Mouse (Mus musculus): ENCODE data around the gene Gm49661.

The Gm49661 gene

GRCm38 (mm10) chr8:84945235-84945632 is 24.0 kb downstream of the Gm49661 start:
- H3K36me3 ChIP-seq (ENCODE audit: insufficient read depth, low read length) = no peaks in the 10 kb centered on the region
- H3K9me3 ChIP-seq (ENCODE audit: low read length) = no peaks in the 10 kb centered on the region
- peaks cover 68% of the 10 kb centered on the region for H3K27me3 ChIP-seq (ENCODE audit: insufficient read depth, low read length)
- TF ChIP-seq POU5F1 (IDR thresholded peaks at IDR 0.05; ENCODE audit: borderline replicate concordance, low read length) (no peak), NANOG (IDR thresholded peaks at IDR 0.05; ENCODE audit: borderline replicate concordance, low read length) (no peak)
- H3K4me1 ChIP-seq (replicated peaks; ENCODE audit: low read depth, low read length) = peaks cover 35% of the 10 kb centered on the region
- H3K4me3 ChIP-seq (replicated peaks; ENCODE audit: low read length) = peak overlapping the region; percentile 83

GRCm38 (mm10) chr8:84944478-84945160 is 24.6 kb downstream of the Gm49661 start:
- Histone ChIP-seq H3K27me3 (ENCODE audit: insufficient read depth, low read length) (peaks cover 62% of the 10 kb centered on the region), H3K36me3 (ENCODE audit: insufficient read depth, low read length) (no peaks in the 10 kb centered on the region), H3K9me3 (ENCODE audit: low read length) (no peaks in the 10 kb centered on the region), H3K4me1 (replicated peaks; ENCODE audit: low read depth, low read length) (peaks cover 29% of the 10 kb centered on the region), H3K4me3 (replicated peaks; ENCODE audit: low read length) (peak overlapping the region; percentile 83)
- TF ChIP-seq CTCF (conservative IDR thresholded peaks at IDR 0.05; ENCODE audit: low read length) = no peak
- no peak for TF ChIP-seq NANOG (IDR thresholded peaks at IDR 0.05; ENCODE audit: borderline replicate concordance, low read length)
- TF ChIP-seq POU5F1 (IDR thresholded peaks at IDR 0.05; ENCODE audit: borderline replicate concordance, low read length) = no peak

- Histone ChIP-seq H3K36me3 (ENCODE audit: insufficient read depth, low read length) (no peaks in the 10 kb centered on the region), H3K9me3 (ENCODE audit: low read length) (no peaks in the 10 kb centered on the region), H3K27me3 (ENCODE audit: insufficient read depth, low read length) (peaks cover 64% of the 10 kb centered on the region), H3K4me1 (replicated peaks; ENCODE audit: low read depth, low read length) (peaks cover 29% of the 10 kb centered on the region), H3K4me3 (replicated peaks; ENCODE audit: low read length) (no peak overlapping the region)
- TF ChIP-seq NANOG (IDR thresholded peaks at IDR 0.05; ENCODE audit: borderline replicate concordance, low read length) (no peak), CTCF (conservative IDR thresholded peaks at IDR 0.05; ENCODE audit: low read length) (no peak), POU5F1 (IDR thresholded peaks at IDR 0.05; ENCODE audit: borderline replicate concordance, low read length) (no peak)
Observed at GRCm38 (mm10) chr8:84943699-84944098, 25.5 kb downstream of the Gm49661 start.

GRCm38 (mm10) chr8:84937620-84938485 is 31.4 kb downstream of the Gm49661 start:
- Histone ChIP-seq H3K9me3 (ENCODE audit: low read length) (no peaks in the 10 kb centered on the region), H3K4me1 (replicated peaks; ENCODE audit: low read depth, low read length) (peaks cover 30% of the 10 kb centered on the region), H3K36me3 (ENCODE audit: insufficient read depth, low read length) (no peaks in the 10 kb centered on the region), H3K27me3 (ENCODE audit: insufficient read depth, low read length) (peaks cover 49% of the 10 kb centered on the region), H3K4me3 (replicated peaks; ENCODE audit: low read length) (peak overlapping the region; percentile 91)
- TF ChIP-seq CTCF (conservative IDR thresholded peaks at IDR 0.05; ENCODE audit: low read length) = 0 out of 2 replicates have a peak, but pooled peaks have one; percentile 3
- no peak for TF ChIP-seq NANOG (IDR thresholded peaks at IDR 0.05; ENCODE audit: borderline replicate concordance, low read length)
- no peak for TF ChIP-seq POU5F1 (IDR thresholded peaks at IDR 0.05; ENCODE audit: borderline replicate concordance, low read length)

- Histone ChIP-seq H3K4me1 (replicated peaks; ENCODE audit: low read depth, low read length) (peaks cover 30% of the 10 kb centered on the region), H3K9me3 (ENCODE audit: low read length) (no peaks in the 10 kb centered on the region), H3K36me3 (ENCODE audit: insufficient read depth, low read length) (no peaks in the 10 kb centered on the region), H3K4me3 (replicated peaks; ENCODE audit: low read length) (peak within 1 kb of the TSS; percentile 91), H3K27me3 (ENCODE audit: insufficient read depth, low read length) (peaks cover 55% of the 10 kb centered on the region)
- TF ChIP-seq NANOG (IDR thresholded peaks at IDR 0.05; ENCODE audit: borderline replicate concordance, low read length) (no peak), POU5F1 (IDR thresholded peaks at IDR 0.05; ENCODE audit: borderline replicate concordance, low read length) (no peak), CTCF (conservative IDR thresholded peaks at IDR 0.05; ENCODE audit: low read length) (no peak)
Observed at GRCm38 (mm10) chr8:84936962-84937546, 32.2 kb downstream of the Gm49661 start, which contains the start of gene Mast1. Gene Mast1, minus strand, starts transcription at chr8:84937359.

- H3K27me3 ChIP-seq (ENCODE audit: insufficient read depth, low read length) = peaks cover 61% of the 10 kb centered on the region
- H3K36me3 ChIP-seq (ENCODE audit: insufficient read depth, low read length) = no peaks in the 10 kb centered on the region
- TF ChIP-seq CTCF (conservative IDR thresholded peaks at IDR 0.05; ENCODE audit: low read length) (no peak), POU5F1 (IDR thresholded peaks at IDR 0.05; ENCODE audit: borderline replicate concordance, low read length) (no peak), NANOG (IDR thresholded peaks at IDR 0.05; ENCODE audit: borderline replicate concordance, low read length) (no peak)
- H3K9me3 ChIP-seq (ENCODE audit: low read length) = no peaks in the 10 kb centered on the region
- peaks cover 30% of the 10 kb centered on the region for H3K4me1 ChIP-seq (replicated peaks; ENCODE audit: low read depth, low read length)
- H3K4me3 ChIP-seq (replicated peaks; ENCODE audit: low read length) = peak overlapping the region; percentile 91
Observed at GRCm38 (mm10) chr8:84936041-84936961, 32.9 kb downstream of the Gm49661 start.

- no peak for TF ChIP-seq NANOG (IDR thresholded peaks at IDR 0.05; ENCODE audit: borderline replicate concordance, low read length)
- no peak for TF ChIP-seq CTCF (conservative IDR thresholded peaks at IDR 0.05; ENCODE audit: low read length)
- no peak for TF ChIP-seq POU5F1 (IDR thresholded peaks at IDR 0.05; ENCODE audit: borderline replicate concordance, low read length)
- peak overlapping the region; percentile 50 for H3K4me3 ChIP-seq (replicated peaks; ENCODE audit: low read length)
- H3K36me3 ChIP-seq (ENCODE audit: insufficient read depth, low read length) = no peaks in the 10 kb centered on the region
- H3K4me1 ChIP-seq (replicated peaks; ENCODE audit: low read depth, low read length) = peaks cover 30% of the 10 kb centered on the region
- H3K9me3 ChIP-seq (ENCODE audit: low read length) = no peaks in the 10 kb centered on the region
- H3K27me3 ChIP-seq (ENCODE audit: insufficient read depth, low read length) = peaks cover 61% of the 10 kb centered on the region
Observed at GRCm38 (mm10) chr8:84935489-84935888, 33.7 kb downstream of the Gm49661 start.
